Mouse (Mus musculus) thymus, postnatal 36 days (tissue): ENCODE data around the gene Zfp30.

Experiments used
- DNase-seq, 2 experiments: peaks; one replicate each; pipeline ENCODE4 v3.0.0; 2022; ENCODE audit warnings: mixed read lengths in 2 of 2

Zfp30 gene

GRCm38 (mm10) chr7:29783871-29784551 is at the start of gene Zfp30:
TSS of gene Zfp30 (plus strand) at chr7:29783998.
- DNase-seq: peak; percentile 71 to 77

- no peak for DNase-seq
Observed at GRCm38 (mm10) chr7:29742258-29742657, 41.5 kb upstream of the Zfp30 start.

GRCm38 (mm10) chr7:29760476-29760875 is 23.3 kb upstream of the Zfp30 start:
- no peak for DNase-seq

- DNase-seq: no peak
Observed at GRCm38 (mm10) chr7:29764702-29765101, 19.1 kb upstream of the Zfp30 start.

GRCm38 (mm10) chr7:29767058-29767686 is 16.6 kb upstream of the Zfp30 start:
- peak; percentile 75 to 80 for DNase-seq

- peak; percentile 83 to 86 for DNase-seq
Observed at GRCm38 (mm10) chr7:29768090-29768900, 15.5 kb upstream of the Zfp30 start, which contains the start of gene Zfp84. TSS of gene Zfp84 (plus strand) at chr7:29768552.

- DNase-seq: no peak
Observed at GRCm38 (mm10) chr7:29768980-29769379, 14.8 kb upstream of the Zfp30 start.

- no peak for DNase-seq
Observed at GRCm38 (mm10) chr7:29773503-29773902, 10.3 kb upstream of the Zfp30 start.

GRCm38 (mm10) chr7:29774371-29774770 is 9.4 kb upstream of the Zfp30 start:
- DNase-seq: no peak

GRCm38 (mm10) chr7:29776568-29776967 is 7.2 kb upstream of the Zfp30 start:
- DNase-seq: no peak

- DNase-seq: no peak
Observed at GRCm38 (mm10) chr7:29777372-29777771, 6.4 kb upstream of the Zfp30 start.

GRCm38 (mm10) chr7:29785023-29785422 is 1.2 kb downstream of the Zfp30 start:
- DNase-seq: no peak

GRCm38 (mm10) chr7:29785888-29786287 is 2.1 kb downstream of the Zfp30 start:
- DNase-seq: no peak

GRCm38 (mm10) chr7:29792906-29793305 is 9.1 kb downstream of the Zfp30 start:
- DNase-seq: no peak

- no peak for DNase-seq
Observed at GRCm38 (mm10) chr7:29807046-29807445, 23.2 kb downstream of the Zfp30 start.

GRCm38 (mm10) chr7:29812244-29812643 is 28.4 kb downstream of the Zfp30 start:
- DNase-seq: no peak

- no peak for DNase-seq
Observed at GRCm38 (mm10) chr7:29814381-29814780, 30.6 kb downstream of the Zfp30 start.

GRCm38 (mm10) chr7:29815061-29815784 is 31.4 kb downstream of the Zfp30 start:
- DNase-seq: no peak

GRCm38 (mm10) chr7:29815910-29816429 is 32.2 kb downstream of the Zfp30 start, which contains the start of gene Zfp790:
TSS of gene Zfp790 (plus strand) at chr7:29816114.
- DNase-seq: peak; percentile 76 to 84

GRCm38 (mm10) chr7:29818619-29819254 is 34.9 kb downstream of the Zfp30 start:
- DNase-seq: peak; percentile 64 to 67

GRCm38 (mm10) chr7:29828001-29828400 is 44.2 kb downstream of the Zfp30 start:
- DNase-seq: no peak

GRCm38 (mm10) chr7:29829804-29830203 is 46.0 kb downstream of the Zfp30 start:
- no peak for DNase-seq
